Mouse (Mus musculus) cortical plate, adult 2 months (tissue): ENCODE results near the gene Nudcd3.

ENCODE experiments used
- CTCF ChIP-seq: fragments of 200-500 bp; IDR thresholded peaks from 2 replicates; pipeline ENCODE4 v1.5.1; 2011; ENCODE audit warnings: mild to moderate bottlenecking, control low read depth, low read length; ENCODE audit not compliant: insufficient read depth; ENCODE audit errors: extremely low read depth
- POLR2A ChIP-seq: fragments of 200-500 bp; IDR thresholded peaks from 2 replicates; pipeline ENCODE4 v1.6.1; 2011; ENCODE audit warnings: mild to moderate bottlenecking, low read length, control low read depth; ENCODE audit not compliant: insufficient read depth; ENCODE audit errors: extremely low read depth

- TF ChIP-seq CTCF (no peak), POLR2A (no peak)
Measured at GRCm38 (mm10) chr11:6178673-6179166, 21.5 kb downstream of the Nudcd3 start.
